Comparison of ENCODE assay signal across 11 mouse cellular contexts in genomic region chr19:7070775-7071174, GRCm38 (mm10). TPM values are rescaled to one million over a fixed set of nuclear protein-coding genes. Genes with fewer than 3 reads are reported as not detected.
A peak's percentile ranks its signal among the peaks of the same experiment; 100 is the strongest.
DNase-seq lines count a peak whose midpoint lies in the region; ATAC-seq and TF ChIP-seq lines count a peak whose summit lies in the region.
"Had no signal": no experiment of that assay in that cellular context is flagged by ENCODE, and none has a peak within 500 bp of the region (broad histone marks: within the 10 kb centered on the region; RNA-seq: fewer than 3 reads in every experiment).

No protein-coding gene starts in this region.

- H3K9me3 ChIP-seq in kidney, embryonic 14.5 days (ENCODE audit: control insufficient read depth, low read length), result no peaks in the 10 kb centered on the region
- no peaks in the 10 kb centered on the region for H3K9me3 ChIP-seq in forebrain, embryonic 12.5 days
- H3K9me3 ChIP-seq in intestine, embryonic 15.5 days, result no peaks in the 10 kb centered on the region
- no peaks in the 10 kb centered on the region for H3K9me3 ChIP-seq in neural tube, embryonic 12.5 days

- no peak for DNase-seq in kidney, adult 2 months
- no peak for DNase-seq in natural killer cell, adult 2 months (ENCODE audit: low spot score in 2 of 2)
- no peak for DNase-seq in layer of hippocampus, postnatal 10 days (ENCODE audit: low spot score in 2 of 2)
- no peak for DNase-seq in spleen, adult 18-20 months
- DNase-seq: layer of hippocampus, adult 9-11 months had no signal

- peak overlapping the region; percentile 53; the same call in 1 of the 2 replicates for H3K27ac ChIP-seq in kidney, embryonic 14.5 days (ENCODE audit: low read depth, low read length)
- H3K27ac ChIP-seq in kidney, adult 2 months (ENCODE audit: insufficient read depth, low read depth, low read length), result no peak overlapping the region
- H3K27ac ChIP-seq in forebrain, embryonic 12.5 days, result peak overlapping the region; percentile 77
- no peak overlapping the region for H3K27ac ChIP-seq in intestine, embryonic 15.5 days
- H3K27ac ChIP-seq in neural tube, embryonic 12.5 days, result no peak overlapping the region

- no peak overlapping the region; the same call in 1 of the 2 replicates for H3K4me2 ChIP-seq in kidney, embryonic 14.5 days (replicated peaks; ENCODE audit: low read depth, low read length)
- peak overlapping the region; percentile 16; the same call in 1 of the 2 replicates for H3K4me2 ChIP-seq in forebrain, embryonic 12.5 days
- peak overlapping the region; percentile 51 for H3K4me2 ChIP-seq in intestine, embryonic 15.5 days (replicated peaks)
- H3K4me2 ChIP-seq in neural tube, embryonic 12.5 days (replicated peaks), result peak overlapping the region; percentile 47

- WGBS in kidney, embryonic 14.5 days, result 7% methylated on average over 4 of the region's 4 CpGs
- 71% methylated on average over 4 of the region's 4 CpGs for WGBS in kidney, adult 2 months
- 7% methylated on average over 4 of the region's 4 CpGs for WGBS in forebrain, embryonic 12.5 days
- 36% methylated on average over 4 of the region's 4 CpGs for WGBS in intestine, embryonic 15.5 days
- 4% methylated on average over 4 of the region's 4 CpGs for WGBS in neural tube, embryonic 12.5 days

- H3K4me1 ChIP-seq in kidney, embryonic 14.5 days (ENCODE audit: control insufficient read depth, insufficient read depth, low read length), result peaks cover 80% of the 10 kb centered on the region
- H3K4me1 ChIP-seq in kidney, adult 2 months (ENCODE audit: control insufficient read depth, insufficient read depth, low read length), result peaks cover 3% of the 10 kb centered on the region; the same call in 1 of the 2 replicates
- H3K4me1 ChIP-seq in forebrain, embryonic 12.5 days, result peaks cover 85% of the 10 kb centered on the region
- H3K4me1 ChIP-seq in intestine, embryonic 15.5 days (replicated peaks), result peaks cover 35% of the 10 kb centered on the region
- H3K4me1 ChIP-seq in neural tube, embryonic 12.5 days, result peaks cover 76% of the 10 kb centered on the region

- H3K27me3 ChIP-seq in kidney, embryonic 14.5 days (ENCODE audit: control insufficient read depth, insufficient read depth, low read length), result peaks cover 7% of the 10 kb centered on the region; the same call in 1 of the 2 replicates
- H3K27me3 ChIP-seq in kidney, adult 2 months (replicated peaks; ENCODE audit: control insufficient read depth, insufficient read depth, low read length), result no peaks in the 10 kb centered on the region
- H3K27me3 ChIP-seq in forebrain, embryonic 12.5 days, result peaks cover 41% of the 10 kb centered on the region
- peaks cover 24% of the 10 kb centered on the region for H3K27me3 ChIP-seq in intestine, embryonic 15.5 days (replicated peaks)
- peaks cover 44% of the 10 kb centered on the region for H3K27me3 ChIP-seq in neural tube, embryonic 12.5 days (replicated peaks)

- no peaks in the 10 kb centered on the region for H3K36me3 ChIP-seq in kidney, embryonic 14.5 days (ENCODE audit: control insufficient read depth, insufficient read depth, low read length)
- H3K36me3 ChIP-seq in kidney, adult 2 months (ENCODE audit: control insufficient read depth, insufficient read depth, low read length), result no peaks in the 10 kb centered on the region
- no peaks in the 10 kb centered on the region for H3K36me3 ChIP-seq in forebrain, embryonic 12.5 days (replicated peaks)
- H3K36me3 ChIP-seq in intestine, embryonic 15.5 days, result no peaks in the 10 kb centered on the region
- no peaks in the 10 kb centered on the region for H3K36me3 ChIP-seq in neural tube, embryonic 12.5 days

- no peak for TF ChIP-seq CTCF in kidney, adult 2 months (conservative IDR thresholded peaks at IDR 0.05; ENCODE audit: insufficient read depth, insufficient read length, low read depth, low read length)

- no peak overlapping the region for H3K4me3 ChIP-seq in kidney, embryonic 14.5 days (ENCODE audit: low read length)
- no peak overlapping the region for H3K4me3 ChIP-seq in kidney, adult 2 months (ENCODE audit: insufficient read depth, low read depth, low read length)
- H3K4me3 ChIP-seq in forebrain, embryonic 12.5 days (replicated peaks), result no peak overlapping the region
- no peak overlapping the region for H3K4me3 ChIP-seq in intestine, embryonic 15.5 days (replicated peaks)
- no peak overlapping the region for H3K4me3 ChIP-seq in neural tube, embryonic 12.5 days
- H3K4me3 ChIP-seq: myocyte had no signal

- peak overlapping the region; percentile 32; the same call in 1 of the 2 replicates for H3K9ac ChIP-seq in kidney, embryonic 14.5 days (ENCODE audit: low read depth, low read length)
- no peak overlapping the region for H3K9ac ChIP-seq in forebrain, embryonic 12.5 days
- no peak overlapping the region for H3K9ac ChIP-seq in intestine, embryonic 15.5 days
- no peak overlapping the region for H3K9ac ChIP-seq in neural tube, embryonic 12.5 days

- no peak for ATAC-seq in kidney, embryonic 14.5 days (ENCODE audit: low FRiP score, low TSS enrichment)
- ATAC-seq in forebrain, embryonic 12.5 days (ENCODE audit: low FRiP score), result no peak
- ATAC-seq in intestine, embryonic 15.5 days, result no peak
- ATAC-seq in neural tube, embryonic 12.5 days (ENCODE audit: low FRiP score, low read depth), result no peak

- no peak for TF ChIP-seq POLR2A in kidney, adult 2 months (IDR thresholded peaks at IDR 0.05; ENCODE audit: low read depth, low read length)

RNA-seq across cellular contexts. Expression of gene Macrod1, which starts 14.2 kb away (rescaled TPM):
- polyA plus RNA-seq in kidney, embryonic 14.5 days (2014; fragmentation: Nextera tagmentation; extraction: Ambion mirVana), result 9.9 and 10.7 TPM in 2 replicates
- 61.7 and 67.2 TPM in 2 replicates for polyA plus RNA-seq in kidney, adult 2 months (2012; rRNA removed)
- polyA plus RNA-seq in forebrain, embryonic 12.5 days (2016; fragmentation: Nextera tagmentation; extraction: Ambion mirVana), result 4.4 and 5.3 TPM in 2 replicates
- 11.8 and 11.9 TPM in 2 replicates for polyA plus RNA-seq in intestine, embryonic 15.5 days (2015; fragmentation: Nextera tagmentation; extraction: Ambion mirVana)
- polyA plus RNA-seq in neural tube, embryonic 12.5 days (2016; fragmentation: Nextera tagmentation; extraction: Ambion mirVana), result 3.4 and 5.2 TPM in 2 replicates
- total RNA-seq in layer of hippocampus, postnatal 10 days (2021), result 1 to 10 TPM; 4.4 to 5.2 TPM

RNA-seq across cellular contexts. Expression of gene Stip1, which starts 31.0 kb away (rescaled TPM):
- polyA plus RNA-seq in kidney, embryonic 14.5 days (2014; fragmentation: Nextera tagmentation; extraction: Ambion mirVana), result 223 and 304 TPM in 2 replicates
- polyA plus RNA-seq in kidney, adult 2 months (2012; rRNA removed), result 40.6 and 51.4 TPM in 2 replicates
- 324 and 357 TPM in 2 replicates for polyA plus RNA-seq in forebrain, embryonic 12.5 days (2016; fragmentation: Nextera tagmentation; extraction: Ambion mirVana)
- 211 and 214 TPM in 2 replicates for polyA plus RNA-seq in intestine, embryonic 15.5 days (2015; fragmentation: Nextera tagmentation; extraction: Ambion mirVana)
- 278 and 294 TPM in 2 replicates for polyA plus RNA-seq in neural tube, embryonic 12.5 days (2016; fragmentation: Nextera tagmentation; extraction: Ambion mirVana)
- 100 to 1,000 TPM; 126 to 148 TPM for total RNA-seq in layer of hippocampus, postnatal 10 days (2021)

RNA-seq across cellular contexts. Expression of gene Flrt1, which starts 34.8 kb away (rescaled TPM):
- polyA plus RNA-seq in kidney, embryonic 14.5 days (2014; fragmentation: Nextera tagmentation; extraction: Ambion mirVana), result 3.0 and 5.5 TPM in 2 replicates
- 23.1 and 25.1 TPM in 2 replicates for polyA plus RNA-seq in kidney, adult 2 months (2012; rRNA removed)
- 7.3 and 8.0 TPM in 2 replicates for polyA plus RNA-seq in forebrain, embryonic 12.5 days (2016; fragmentation: Nextera tagmentation; extraction: Ambion mirVana)
- 1.8 and 2.1 TPM in 2 replicates for polyA plus RNA-seq in intestine, embryonic 15.5 days (2015; fragmentation: Nextera tagmentation; extraction: Ambion mirVana)
- 7.0 and 9.9 TPM in 2 replicates for polyA plus RNA-seq in neural tube, embryonic 12.5 days (2016; fragmentation: Nextera tagmentation; extraction: Ambion mirVana)
- total RNA-seq in layer of hippocampus, postnatal 10 days (2021), result 10 to 100 TPM; 27.9 to 28.4 TPM
- total RNA-seq: granulocyte monocyte progenitor cell, adult 5-6 weeks had no signal

RNA-seq across cellular contexts. Expression of gene Fermt3, which starts 51.5 kb away (rescaled TPM):
- 3.6 and 4.9 TPM in 2 replicates for polyA plus RNA-seq in kidney, embryonic 14.5 days (2014; fragmentation: Nextera tagmentation; extraction: Ambion mirVana)
- polyA plus RNA-seq in kidney, adult 2 months (2012; rRNA removed), result 5.2 and 9.2 TPM in 2 replicates
- polyA plus RNA-seq in forebrain, embryonic 12.5 days (2016; fragmentation: Nextera tagmentation; extraction: Ambion mirVana), result 4.7 and 5.1 TPM in 2 replicates
- polyA plus RNA-seq in intestine, embryonic 15.5 days (2015; fragmentation: Nextera tagmentation; extraction: Ambion mirVana), result 9.8 and 10.1 TPM in 2 replicates
- polyA plus RNA-seq in neural tube, embryonic 12.5 days (2016; fragmentation: Nextera tagmentation; extraction: Ambion mirVana), result 6.5 and 6.9 TPM in 2 replicates
- 1 to 10 TPM; 5.0 to 5.2 TPM for total RNA-seq in layer of hippocampus, postnatal 10 days (2021)

Comparison
In these comparisons a context has a peak if more than half of its experiments do, and no peak if none do; other contexts are left out.
1. H3K27ac ChIP-seq: peak in kidney, embryonic 14.5 days (single experiment) and forebrain, embryonic 12.5 days (single experiment); none in kidney, adult 2 months (single experiment), intestine, embryonic 15.5 days (single experiment) and neural tube, embryonic 12.5 days (single experiment).